Mouse (Mus musculus): ENCODE measurements at regions not wholly inside any gene's neighbourhood (a gene's known extent, or its start where the extent isn't known, plus 50 kb on each side); places are given as distances from the start of the nearest gene placed in this dataset.

DNA sequence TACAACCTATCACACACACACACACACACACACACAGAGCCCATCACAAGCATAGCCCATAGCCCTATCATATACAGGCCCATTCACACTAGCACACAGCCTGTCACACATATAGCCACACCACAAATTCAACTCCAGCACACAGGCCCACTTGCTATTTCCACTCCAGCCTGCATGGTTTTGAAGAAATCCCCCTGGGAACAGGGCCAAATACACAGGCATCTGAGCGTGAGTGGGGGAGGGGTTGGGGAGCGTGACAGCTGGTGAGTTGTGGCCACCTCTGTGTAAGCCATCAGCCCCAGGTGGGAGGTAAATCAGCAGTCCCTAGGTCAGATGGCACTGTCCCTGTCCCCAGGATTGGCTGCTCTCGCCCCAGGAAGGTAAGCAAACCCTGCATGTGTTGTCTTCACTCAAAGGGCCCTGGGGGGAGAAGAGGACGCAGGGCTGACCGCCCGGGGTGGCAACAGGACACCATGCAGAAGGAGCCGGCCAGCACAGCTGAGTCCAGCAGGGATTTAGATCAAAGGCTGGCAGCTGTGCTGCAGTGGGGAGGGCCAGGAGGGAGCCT lies 153.6 kb upstream of the Gm3448 start:
- no peak for DNase-seq

DNA sequence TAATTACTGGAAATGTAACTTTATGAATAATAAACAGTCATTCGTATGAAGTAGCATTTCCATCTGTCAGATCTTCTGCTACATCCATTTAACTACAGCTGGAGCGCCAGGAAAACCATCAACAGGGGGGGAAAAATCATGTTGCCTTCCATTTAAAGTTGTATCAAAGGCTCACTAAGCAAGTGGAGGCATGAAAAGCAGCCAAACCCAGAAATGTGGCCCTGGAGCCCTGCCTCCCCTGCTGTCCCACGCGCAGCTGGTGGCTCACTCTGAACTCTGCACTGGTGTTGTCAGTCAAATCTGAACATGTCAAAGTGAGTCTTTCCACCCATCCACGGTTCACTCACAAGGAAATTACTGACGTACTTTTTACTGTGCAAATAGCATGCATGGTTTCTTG lies 152.5 kb upstream of the Gm3448 start:
- DNase-seq = no peak

DNA sequence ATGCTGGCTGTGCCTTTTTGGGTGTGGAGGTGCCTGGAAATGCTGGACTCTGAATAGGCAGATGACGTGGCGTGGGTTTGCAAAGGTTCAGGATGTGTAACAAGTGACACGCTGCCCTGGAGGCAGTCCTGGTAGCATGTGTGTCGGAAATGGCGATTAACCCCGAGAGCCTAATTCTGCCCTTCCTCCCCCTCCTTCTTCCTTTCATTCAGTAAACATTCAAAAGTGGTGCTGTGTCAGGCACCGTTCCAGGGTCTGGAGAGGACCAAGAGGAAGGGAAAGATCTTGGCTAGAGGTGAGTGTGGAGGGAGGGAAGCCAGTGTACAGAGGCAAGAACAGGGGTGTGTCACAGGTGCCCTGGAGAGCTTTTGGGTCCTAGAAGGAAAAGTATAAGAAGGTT lies 151.5 kb upstream of the Gm3448 start:
- DNase-seq = no peak

DNA sequence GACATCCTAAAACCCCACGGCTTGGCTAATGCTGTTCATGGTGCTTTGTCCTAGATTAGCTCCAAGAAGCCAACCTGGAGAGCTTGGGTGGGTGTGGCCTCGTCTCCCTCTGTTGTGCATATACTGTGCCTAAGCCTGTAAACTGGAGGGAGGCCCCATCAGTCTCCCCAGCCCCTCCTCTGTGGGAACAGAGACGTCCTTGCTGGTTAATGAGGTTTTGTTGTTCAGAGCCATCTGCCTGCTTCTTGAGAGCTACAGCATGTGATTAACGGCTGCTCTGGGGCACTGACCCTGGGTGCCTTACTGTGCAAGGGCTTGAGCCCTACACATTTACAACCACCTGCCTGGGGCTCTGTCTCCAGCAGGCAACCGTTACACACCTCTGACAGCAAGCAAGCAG lies 143.9 kb upstream of the Gm3448 start:
- no peak for DNase-seq

DNA sequence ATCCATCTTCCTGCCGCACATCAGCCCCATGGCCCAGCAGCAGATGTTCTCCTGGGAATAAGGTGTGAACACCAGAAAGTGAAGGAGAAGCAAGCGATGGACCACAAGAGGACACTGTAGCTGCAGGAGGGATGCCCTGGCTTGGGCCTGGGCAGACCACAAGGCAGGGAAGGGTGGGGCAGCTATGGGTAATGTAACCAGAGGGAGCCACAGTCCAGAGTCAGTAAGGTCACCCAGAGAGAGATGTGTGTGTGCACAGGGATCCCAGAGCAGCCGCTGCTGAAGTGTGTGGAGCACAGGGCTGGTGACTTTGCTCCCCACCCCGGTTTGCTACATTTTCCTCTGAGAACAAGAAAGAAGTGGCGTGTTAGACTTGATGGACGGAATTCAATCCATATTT lies 142.5 kb upstream of the Gm3448 start:
- no peak for DNase-seq

DNA sequence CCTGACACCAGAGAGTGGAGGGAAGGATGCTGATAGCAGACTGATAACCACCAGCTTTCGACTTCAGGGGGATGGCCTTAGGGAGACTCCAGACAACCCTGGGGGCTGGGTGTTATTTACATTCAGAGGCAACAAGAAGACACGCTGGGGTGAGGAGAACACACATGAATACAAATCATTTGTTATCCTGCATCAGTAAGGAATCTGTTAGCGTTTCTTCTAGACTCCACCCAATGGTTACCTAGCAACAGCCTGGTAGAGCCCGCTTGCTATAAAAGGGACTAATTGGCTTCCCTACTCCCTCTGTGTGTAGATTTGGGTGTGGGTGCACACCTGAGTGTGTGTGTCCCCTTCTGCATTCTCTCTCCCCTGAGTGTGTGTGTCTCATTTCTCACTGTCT lies 140.8 kb upstream of the Gm3448 start:
- no peak for DNase-seq

DNA sequence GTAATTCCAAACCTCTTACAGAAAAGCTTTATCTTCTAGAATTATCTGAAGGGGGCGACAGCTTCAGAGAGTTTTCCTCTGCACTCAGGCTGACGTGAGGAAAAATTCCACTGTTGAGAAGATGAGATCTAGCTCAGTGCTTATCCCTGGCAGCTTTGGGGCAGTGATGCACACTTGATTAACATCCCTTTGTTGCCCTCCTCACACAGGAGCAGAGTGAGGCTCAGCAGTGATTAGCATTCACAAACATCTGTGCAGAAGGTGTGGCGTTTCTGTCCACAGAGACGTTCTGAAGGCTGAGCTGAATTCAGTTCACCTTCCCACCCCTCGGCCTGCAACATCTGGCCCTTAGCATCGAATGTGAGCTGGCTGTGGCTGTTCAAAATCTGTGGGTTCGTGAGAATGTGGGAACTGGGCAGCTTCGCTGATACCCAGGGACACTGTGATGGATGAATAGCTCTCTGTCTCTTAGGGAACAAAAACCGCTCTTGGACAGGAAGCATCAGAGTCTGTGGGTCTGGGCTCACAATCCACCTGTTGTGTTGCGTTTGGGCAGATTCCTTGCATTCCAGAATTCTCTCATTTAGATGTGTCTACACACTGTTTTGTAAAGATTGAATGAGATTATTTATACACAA lies 139.0 kb upstream of the Gm3448 start:
- DNase-seq = no peak

DNA sequence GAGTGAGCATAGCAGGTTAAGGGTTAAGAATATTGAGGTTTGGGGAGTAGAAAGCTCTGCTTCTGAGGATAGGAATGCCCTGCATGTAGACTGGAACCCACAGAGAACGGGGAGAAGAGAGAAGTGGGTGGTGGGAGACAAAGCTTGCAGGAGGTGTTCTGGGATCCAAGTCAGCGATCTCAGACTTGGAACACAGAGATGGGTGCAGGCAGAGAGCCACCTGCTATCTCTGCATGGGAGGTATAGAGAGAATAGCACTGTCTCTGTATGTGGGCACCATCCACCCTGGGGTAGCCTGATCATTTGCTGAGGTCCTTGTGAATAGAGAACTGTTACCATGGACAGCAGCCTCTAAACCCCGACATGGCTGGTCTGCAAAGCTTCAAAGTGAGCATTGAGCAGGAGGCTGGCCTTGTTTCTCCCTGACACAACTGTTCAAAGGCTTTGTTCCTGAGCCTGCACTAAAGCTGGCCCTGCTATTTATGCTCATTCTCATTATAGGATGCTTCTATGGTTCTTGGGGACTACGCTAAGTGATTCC lies 138.1 kb upstream of the Gm3448 start:
- DNase-seq = no peak

DNA sequence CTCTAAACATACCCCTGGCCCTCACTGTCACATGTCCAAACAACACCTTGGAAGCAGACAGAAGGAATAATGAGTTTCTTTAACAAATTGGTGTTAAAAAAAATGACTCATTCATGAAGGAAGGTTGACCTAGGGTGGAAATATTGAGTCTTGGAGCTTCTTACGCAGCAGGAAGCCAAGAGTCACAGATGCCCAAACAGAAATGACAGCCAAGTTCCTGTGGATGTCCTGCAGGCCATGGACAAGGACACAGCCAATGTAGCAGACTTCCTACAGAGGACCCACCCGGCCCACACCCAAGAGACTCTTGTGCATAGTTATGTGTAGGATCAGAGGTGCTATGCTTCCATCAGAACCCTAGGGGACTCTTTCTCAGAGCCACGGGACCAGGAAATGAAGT lies 136.1 kb upstream of the Gm3448 start:
- no peak for DNase-seq

DNA sequence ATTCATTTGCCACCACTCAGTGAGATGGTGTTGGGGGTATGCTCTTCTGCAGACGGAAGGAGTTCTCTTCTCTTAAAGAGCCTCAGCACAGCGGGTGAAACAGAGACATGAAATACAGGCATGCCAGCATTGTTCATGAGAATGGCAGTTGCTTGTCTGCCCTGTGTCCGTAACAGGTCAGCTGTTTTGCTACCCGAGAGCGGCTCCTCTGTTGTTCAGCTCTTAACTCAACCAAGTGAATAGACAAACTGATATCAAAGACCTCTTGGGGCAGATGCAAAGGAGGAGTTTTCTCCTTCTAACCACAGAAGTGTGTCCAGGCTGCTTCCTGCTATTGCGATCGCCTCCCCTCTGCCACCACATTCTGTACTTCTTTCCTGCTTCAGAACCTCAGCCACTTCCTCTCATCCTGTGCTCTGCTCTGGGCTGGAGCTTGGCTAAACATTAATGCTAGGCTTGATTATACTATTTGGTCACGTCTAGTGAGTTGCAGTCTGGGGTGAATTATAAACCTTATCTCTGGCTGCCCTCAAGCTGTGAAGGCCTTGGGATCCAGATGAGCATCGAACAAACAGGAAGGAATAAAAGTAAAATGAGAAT lies 133.1 kb upstream of the Gm3448 start:
- no peak for DNase-seq

DNA sequence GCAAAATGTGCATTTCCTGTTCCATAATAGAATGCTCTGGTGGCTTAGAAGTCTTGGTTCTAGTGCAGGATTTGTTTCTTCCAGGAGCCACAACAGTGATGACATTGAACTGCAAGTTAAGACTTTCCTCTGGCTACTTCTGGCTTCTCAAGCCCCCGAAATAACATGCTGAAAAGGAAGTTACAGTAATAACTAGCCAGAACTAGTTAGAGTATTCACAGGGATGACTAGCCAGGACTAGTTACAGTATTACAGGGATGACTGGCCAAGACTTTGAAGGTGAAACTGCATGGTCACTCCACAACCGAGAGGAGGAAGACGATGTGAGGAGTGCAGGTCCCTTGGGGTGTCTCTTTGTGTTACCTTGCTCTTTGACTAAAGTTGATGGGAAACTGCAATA lies 126.6 kb upstream of the Gm3448 start:
- DNase-seq = no peak

DNA sequence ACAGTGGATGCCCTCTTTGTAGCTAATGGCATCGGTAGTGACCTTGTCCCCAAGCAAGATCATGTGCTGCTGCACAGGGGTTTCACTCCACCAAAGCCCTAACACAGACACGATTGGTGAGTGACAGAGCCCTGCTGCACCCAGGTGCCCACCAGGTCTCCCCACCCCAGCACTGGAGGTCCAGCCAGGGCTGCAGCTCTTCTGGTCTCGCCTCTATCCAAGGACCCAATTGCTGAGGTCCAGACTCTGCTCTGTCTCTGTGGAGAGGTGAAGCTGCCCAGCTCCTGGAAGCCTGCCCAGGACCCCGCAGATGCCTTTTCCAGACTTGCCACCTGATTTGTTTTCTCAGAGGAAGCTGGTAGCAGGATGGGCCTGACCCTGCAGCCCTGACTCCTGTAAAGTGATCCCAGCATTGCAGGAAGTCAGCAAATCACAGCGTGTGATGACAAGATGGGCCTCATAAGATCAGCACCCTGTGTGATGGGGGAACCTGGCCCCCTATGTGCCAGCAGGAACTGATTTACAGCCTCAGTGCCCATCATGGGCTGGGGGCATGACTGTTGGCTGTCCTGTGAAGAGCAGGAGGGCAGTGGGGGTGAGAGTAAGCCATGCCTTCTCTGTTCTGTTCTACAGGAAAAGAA lies 116.5 kb upstream of the Gm3448 start:
- DNase-seq = no peak

DNA sequence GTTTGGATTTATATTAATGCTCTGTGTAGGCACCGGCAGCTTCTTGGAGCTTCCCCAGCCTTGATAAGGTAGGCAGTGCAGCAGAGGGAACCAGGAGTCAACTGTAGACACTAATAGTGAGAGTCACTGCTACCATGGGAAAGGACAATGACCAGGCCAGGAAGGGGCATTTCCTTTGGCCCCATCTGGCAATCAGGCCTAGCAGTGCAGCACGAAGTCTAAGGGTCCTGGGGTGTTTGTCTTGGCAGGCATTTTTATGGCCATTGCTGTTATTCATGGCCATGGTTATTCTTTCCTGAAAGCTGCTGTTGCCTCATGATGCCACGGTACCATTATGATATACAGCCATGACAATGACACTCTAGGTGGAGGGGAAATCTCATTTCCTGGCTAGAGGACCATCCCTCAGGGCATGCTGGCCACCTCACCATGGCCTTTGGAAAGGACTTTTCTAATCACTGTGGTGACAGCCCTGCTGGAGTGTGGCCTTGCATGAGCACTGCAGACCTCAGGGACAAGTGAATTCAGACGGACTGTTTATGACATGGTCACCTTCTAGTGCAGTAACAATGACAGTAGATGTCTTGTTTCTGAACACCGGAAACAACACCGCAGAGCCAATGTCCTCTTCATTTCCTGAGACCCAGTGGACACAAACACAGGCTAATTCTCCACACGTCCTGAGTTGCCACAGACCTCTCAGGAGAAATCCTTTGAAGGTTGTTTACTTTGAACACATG lies 111.8 kb upstream of the Gm3448 start:
- no peak for DNase-seq

DNA sequence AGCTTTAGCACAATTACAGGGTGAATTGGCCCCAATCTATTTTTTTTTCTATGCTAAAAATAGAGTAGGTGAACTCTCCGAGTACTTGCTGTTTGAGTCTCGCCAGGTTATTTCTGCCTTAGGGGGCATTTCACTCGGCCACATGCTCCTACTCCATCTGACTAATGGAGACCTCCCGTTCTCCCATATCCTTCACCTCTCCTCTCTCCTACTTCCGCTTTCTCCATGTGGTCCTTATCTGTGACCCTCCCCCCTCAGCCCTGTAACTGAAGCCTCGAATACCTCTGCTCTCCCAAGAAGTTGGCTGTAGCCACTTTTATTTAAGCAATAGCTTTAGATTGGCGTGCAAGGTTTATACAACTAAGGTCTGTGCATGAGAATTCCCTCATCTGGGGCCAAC lies 111.1 kb upstream of the Gm3448 start:
- DNase-seq = no peak

DNA sequence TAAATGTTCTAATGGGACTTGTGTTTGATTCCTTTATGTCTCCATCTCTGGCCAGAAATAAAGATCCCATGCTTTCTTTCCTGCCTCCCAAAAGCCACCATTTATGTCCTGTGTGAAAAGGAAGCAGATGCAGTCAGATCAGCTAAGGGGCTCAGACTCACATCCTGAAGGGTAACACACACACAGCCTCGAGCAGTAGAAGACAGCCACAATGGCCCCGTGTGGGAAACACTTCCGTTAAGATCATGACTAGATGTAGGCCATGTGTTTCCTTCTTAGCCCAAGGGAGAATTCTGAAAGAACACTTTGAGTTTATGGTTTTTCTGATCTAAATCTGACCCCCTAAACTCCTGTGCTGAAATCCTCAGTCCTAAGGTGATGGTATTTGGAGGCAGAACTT lies 110.4 kb upstream of the Gm3448 start:
- no peak for DNase-seq

DNA sequence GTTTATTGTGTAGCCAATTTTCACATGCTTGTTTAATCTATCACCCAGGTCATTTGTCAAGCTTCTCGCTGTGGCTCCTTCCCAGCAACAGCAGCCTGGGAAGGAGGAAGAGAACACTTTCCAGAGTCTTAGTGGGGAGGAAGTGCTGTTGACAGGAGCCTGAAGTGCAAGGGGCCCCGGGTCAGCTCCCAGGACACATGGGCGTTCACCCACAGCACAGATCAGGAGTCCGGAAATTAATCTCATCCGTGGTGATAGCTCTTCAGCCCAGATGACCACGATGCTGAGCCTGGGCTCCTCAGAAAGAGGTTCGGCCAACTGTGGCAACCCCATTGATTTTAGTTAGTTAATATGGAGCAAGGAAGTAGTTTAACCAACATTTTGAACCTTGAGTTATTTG lies 105.3 kb upstream of the Gm3448 start:
- no peak for DNase-seq

DNA sequence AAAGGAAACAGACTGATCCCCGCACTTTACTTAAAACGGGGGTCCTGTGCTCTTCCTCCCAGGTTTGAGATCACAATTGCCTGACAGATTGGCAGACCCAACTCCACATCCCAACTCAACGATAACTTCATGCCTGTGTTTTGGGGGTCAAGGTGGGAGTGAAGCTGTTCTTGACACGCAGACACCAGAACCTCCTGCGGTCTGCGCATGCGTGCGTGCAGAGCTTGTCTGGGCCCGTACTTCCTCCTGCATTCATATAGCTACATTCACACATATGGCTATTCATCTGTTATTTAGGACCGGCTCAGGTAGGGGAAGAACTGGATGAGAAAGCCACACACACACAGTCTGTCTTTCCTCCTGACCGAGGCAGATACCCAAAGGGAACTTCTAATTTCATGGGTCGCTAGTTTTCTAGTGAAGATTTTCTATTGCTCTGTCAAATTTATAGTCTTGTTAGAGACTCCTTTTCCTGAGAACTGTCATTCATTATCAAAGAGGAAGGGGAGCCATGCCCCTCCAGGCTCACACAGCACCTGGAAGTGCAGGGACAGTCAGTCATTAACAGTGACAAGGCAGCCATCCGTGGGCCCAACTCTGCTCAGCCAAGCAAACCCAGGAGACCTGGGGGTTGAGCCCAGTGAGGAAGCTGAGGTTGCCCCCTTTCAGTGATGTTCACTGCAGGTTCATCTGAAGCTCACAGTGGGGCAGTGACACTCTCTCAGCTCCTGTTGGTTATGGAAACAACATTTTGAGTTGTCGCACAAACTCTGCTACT lies 104.0 kb upstream of the Gm3448 start:
- DNase-seq = no peak

DNA sequence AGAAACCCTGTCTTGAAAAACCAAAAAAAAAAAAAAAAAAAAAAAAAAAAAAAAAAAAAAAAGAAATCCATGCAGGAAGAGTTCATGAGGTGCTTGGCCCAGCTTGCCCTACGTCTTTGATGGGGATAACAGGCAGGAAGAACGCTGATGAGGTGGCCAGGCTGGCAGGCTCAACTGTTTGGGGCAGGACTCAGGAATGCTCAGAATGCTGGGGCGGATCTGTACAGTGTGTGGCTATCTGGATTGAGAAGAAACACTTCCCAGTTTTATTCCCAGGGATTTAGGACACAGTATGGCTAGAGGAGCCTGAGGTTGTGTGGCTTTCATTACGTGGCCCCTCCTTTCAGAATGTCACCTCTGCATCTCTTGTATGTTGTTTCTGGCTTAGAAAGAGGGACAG lies 99.1 kb upstream of the Gm3448 start:
- DNase-seq = no peak

Data from adrenal gland, postnatal 25 days (tissue).